Mouse (Mus musculus) urinary bladder, postnatal 10 days (tissue): ENCODE measurements around the gene Cryzl2.

Experiments used
- DNase-seq: peaks from one replicate; pipeline ENCODE4 v3.0.0; 2022; ENCODE audit warnings: low spot score

Cryzl2 gene

DNA sequence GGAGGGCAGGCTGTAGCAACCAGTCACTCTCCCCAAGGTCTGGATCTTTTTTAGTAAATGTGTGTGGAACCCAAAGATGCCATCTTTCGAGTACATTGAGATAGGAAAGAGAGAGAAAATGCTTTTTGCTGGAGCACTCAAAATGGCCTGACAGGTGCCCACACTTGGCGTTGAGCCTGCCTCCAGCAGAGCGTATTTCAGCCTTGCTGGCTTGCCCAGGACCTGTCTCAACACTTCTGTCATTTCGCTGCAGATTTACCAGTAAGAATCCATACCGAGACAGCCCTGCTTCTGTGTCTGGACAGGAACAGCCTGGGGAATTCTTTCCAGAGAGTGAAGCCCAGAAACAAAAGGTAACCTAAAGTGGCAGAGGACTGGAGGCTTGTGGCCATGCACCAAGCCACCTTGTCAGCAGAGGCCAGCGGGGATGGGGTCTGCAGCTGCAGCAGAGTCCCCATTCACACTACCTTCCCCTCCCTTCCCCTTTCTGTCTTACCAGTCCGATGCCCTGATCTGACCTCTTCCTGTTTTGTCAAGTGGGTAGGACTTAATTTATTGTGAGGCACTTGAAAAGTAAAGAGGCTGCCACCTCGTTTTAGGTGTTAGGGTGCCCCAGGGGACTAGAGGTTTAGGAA is 74.6 kb downstream of the Cryzl2 start:
- DNase-seq, result no peak

DNA sequence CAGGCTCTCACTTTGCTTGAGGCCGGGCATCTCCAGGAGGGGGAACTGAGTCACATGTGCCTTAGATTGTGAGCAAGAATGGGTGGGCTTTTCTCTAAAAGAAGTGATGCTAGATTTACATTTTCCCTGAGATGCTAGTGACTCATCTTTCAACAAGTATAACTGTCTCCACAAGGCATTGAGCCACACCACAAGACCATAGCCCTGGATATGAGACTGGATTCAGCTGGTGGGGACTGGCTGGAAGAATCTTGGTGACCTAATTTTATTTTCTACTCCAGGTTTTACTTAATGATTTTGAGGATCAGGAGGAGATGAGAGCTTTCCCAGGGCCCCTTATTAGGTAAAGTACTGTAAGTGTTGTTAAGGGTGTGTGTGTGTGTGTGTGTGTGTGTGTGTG is 77.2 kb downstream of the Cryzl2 start:
- no peak for DNase-seq

DNA sequence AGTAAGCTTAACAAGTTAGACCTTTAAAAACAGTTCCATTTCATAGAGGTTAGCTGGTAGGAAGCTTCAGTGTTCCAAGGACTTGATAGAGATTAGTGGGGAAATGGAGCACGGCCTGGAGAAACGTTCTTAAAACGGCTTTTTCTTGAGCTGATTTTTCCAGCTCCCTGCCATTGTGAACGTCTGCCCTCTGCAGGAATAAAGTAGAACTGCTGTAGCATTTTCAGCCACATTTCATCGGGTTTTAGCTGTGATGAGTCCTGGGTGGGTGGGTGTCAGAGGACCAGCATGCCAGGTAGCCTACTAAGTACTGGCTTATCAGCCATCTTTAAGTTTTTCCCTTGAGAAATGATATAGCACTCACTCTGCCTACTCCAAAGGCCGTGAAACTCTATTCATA is 78.1 kb downstream of the Cryzl2 start:
- DNase-seq, result no peak

- no peak for DNase-seq
Observed at GRCm38 (mm10) chr1:157537636-157538035, 79.3 kb downstream of the Cryzl2 start.
